Mouse (Mus musculus): ENCODE measurements around the gene Cmtm6. TPM values are rescaled to one million over a fixed set of nuclear protein-coding genes. Genes with fewer than 3 reads are reported as not detected.

The Cmtm6 gene
- polyA plus RNA-seq, 1 experiment from 2014 or later = 23.2 TPM

GRCm38 (mm10) chr9:114775272-114775671, 44.4 kb downstream of the Cmtm6 start:
- peak; percentile 59 for ATAC-seq
- H3K27ac ChIP-seq (ENCODE audit: low read length) = no peak overlapping the region
- H3K4me3 ChIP-seq (replicated peaks; ENCODE audit: low read length) = no peak overlapping the region
- WGBS = 68% methylated on average over 4 of the region's 4 CpGs
- H3K4me2 ChIP-seq (ENCODE audit: low read length) = no peak overlapping the region
- no peak overlapping the region for H3K9ac ChIP-seq (replicated peaks; ENCODE audit: low read depth, low read length)
- H3K27me3 ChIP-seq (replicated peaks; ENCODE audit: control insufficient read depth, insufficient read depth, low read length) = no peaks in the 10 kb centered on the region
- 0 out of 2 replicates have a peak, but pooled peaks cover 2% of the 10 kb centered on the region for H3K4me1 ChIP-seq (replicated peaks; ENCODE audit: control insufficient read depth, insufficient read depth, low read length)
- H3K36me3 ChIP-seq (ENCODE audit: control insufficient read depth, insufficient read depth) = no peaks in the 10 kb centered on the region
- no peaks in the 10 kb centered on the region; the same call in 1 of the 2 replicates for H3K9me3 ChIP-seq (ENCODE audit: control insufficient read depth, low read length)

- Histone ChIP-seq H3K9ac (replicated peaks; ENCODE audit: low read depth, low read length) (no peak overlapping the region), H3K4me2 (ENCODE audit: low read length) (no peak overlapping the region), H3K4me3 (replicated peaks; ENCODE audit: low read length) (no peak overlapping the region), H3K4me1 (replicated peaks; ENCODE audit: control insufficient read depth, insufficient read depth, low read length) (peaks cover 11% of the 10 kb centered on the region), H3K36me3 (ENCODE audit: control insufficient read depth, insufficient read depth) (no peaks in the 10 kb centered on the region), H3K9me3 (ENCODE audit: control insufficient read depth, low read length) (no peaks in the 10 kb centered on the region; the same call in 1 of the 2 replicates), H3K27ac (ENCODE audit: low read length) (no peak overlapping the region), H3K27me3 (replicated peaks; ENCODE audit: control insufficient read depth, insufficient read depth, low read length) (no peaks in the 10 kb centered on the region)
- WGBS = 91% methylated on average over 3 of the region's 3 CpGs
- ATAC-seq = no peak
These were observed 45.4 kb downstream of the Cmtm6 start for GRCm38 (mm10) chr9:114776361-114776760.

- H3K9ac ChIP-seq (replicated peaks; ENCODE audit: low read depth, low read length) = no peak overlapping the region
- ATAC-seq = no peak
- H3K4me2 ChIP-seq (ENCODE audit: low read length) = no peak overlapping the region
- no peak overlapping the region for H3K4me3 ChIP-seq (replicated peaks; ENCODE audit: low read length)
- no peaks in the 10 kb centered on the region for H3K9me3 ChIP-seq (ENCODE audit: control insufficient read depth, low read length)
- H3K27ac ChIP-seq (ENCODE audit: low read length) = no peak overlapping the region
- H3K27me3 ChIP-seq (replicated peaks; ENCODE audit: control insufficient read depth, insufficient read depth, low read length) = no peaks in the 10 kb centered on the region
- no peaks in the 10 kb centered on the region for H3K36me3 ChIP-seq (ENCODE audit: control insufficient read depth, insufficient read depth)
- 84% methylated on average over 6 of the region's 6 CpGs for WGBS
- H3K4me1 ChIP-seq (replicated peaks; ENCODE audit: control insufficient read depth, insufficient read depth, low read length) = peaks cover 17% of the 10 kb centered on the region
These were observed 46.5 kb downstream of the Cmtm6 start for GRCm38 (mm10) chr9:114777178-114778046.

GRCm38 (mm10) chr9:114778047-114778390, 47.1 kb downstream of the Cmtm6 start:
- H3K4me1 ChIP-seq (replicated peaks; ENCODE audit: control insufficient read depth, insufficient read depth, low read length) = peaks cover 17% of the 10 kb centered on the region
- H3K4me2 ChIP-seq (ENCODE audit: low read length) = no peak overlapping the region
- no peak overlapping the region for H3K4me3 ChIP-seq (replicated peaks; ENCODE audit: low read length)
- 87% methylated on average over 7 of the region's 7 CpGs for WGBS
- H3K9me3 ChIP-seq (ENCODE audit: control insufficient read depth, low read length) = no peaks in the 10 kb centered on the region
- H3K36me3 ChIP-seq (ENCODE audit: control insufficient read depth, insufficient read depth) = no peaks in the 10 kb centered on the region
- no peak for ATAC-seq
- H3K9ac ChIP-seq (replicated peaks; ENCODE audit: low read depth, low read length) = no peak overlapping the region
- H3K27me3 ChIP-seq (replicated peaks; ENCODE audit: control insufficient read depth, insufficient read depth, low read length) = no peaks in the 10 kb centered on the region
- no peak overlapping the region for H3K27ac ChIP-seq (ENCODE audit: low read length)

- no peaks in the 10 kb centered on the region for H3K27me3 ChIP-seq (replicated peaks; ENCODE audit: control insufficient read depth, insufficient read depth, low read length)
- no peak for ATAC-seq
- no peaks in the 10 kb centered on the region for H3K9me3 ChIP-seq (ENCODE audit: control insufficient read depth, low read length)
- H3K9ac ChIP-seq (replicated peaks; ENCODE audit: low read depth, low read length) = no peak overlapping the region
- H3K36me3 ChIP-seq (ENCODE audit: control insufficient read depth, insufficient read depth) = no peaks in the 10 kb centered on the region
- H3K4me1 ChIP-seq (replicated peaks; ENCODE audit: control insufficient read depth, insufficient read depth, low read length) = peaks cover 17% of the 10 kb centered on the region
- no peak overlapping the region for H3K4me3 ChIP-seq (replicated peaks; ENCODE audit: low read length)
- H3K27ac ChIP-seq (ENCODE audit: low read length) = no peak overlapping the region
- 88% methylated on average over 7 of the region's 7 CpGs for WGBS
- no peak overlapping the region for H3K4me2 ChIP-seq (ENCODE audit: low read length)
These were observed 48.0 kb downstream of the Cmtm6 start for GRCm38 (mm10) chr9:114778877-114779276.

- H3K4me3 ChIP-seq (replicated peaks; ENCODE audit: low read length) = peak overlapping the region; percentile 54
These were observed 49.2 kb downstream of the Cmtm6 start for GRCm38 (mm10) chr9:114779984-114780745.

GRCm38 (mm10) chr9:114780746-114781525, 50.0 kb downstream of the Cmtm6 start:
- Histone ChIP-seq H3K4me1 (replicated peaks; ENCODE audit: control insufficient read depth, insufficient read depth, low read length) (peaks cover 14% of the 10 kb centered on the region), H3K27me3 (replicated peaks; ENCODE audit: control insufficient read depth, insufficient read depth, low read length) (no peaks in the 10 kb centered on the region), H3K9me3 (ENCODE audit: control insufficient read depth, low read length) (no peaks in the 10 kb centered on the region), H3K4me2 (ENCODE audit: low read length) (peak overlapping the region; percentile 88), H3K4me3 (replicated peaks; ENCODE audit: low read length) (peak overlapping the region; percentile 54), H3K36me3 (ENCODE audit: control insufficient read depth, insufficient read depth) (no peaks in the 10 kb centered on the region), H3K9ac (replicated peaks; ENCODE audit: low read depth, low read length) (peak overlapping the region; percentile 55), H3K27ac (ENCODE audit: low read length) (no peak overlapping the region)
- 1% methylated on average over 37 of the region's 38 CpGs for WGBS
- ATAC-seq = peak; percentile 60

More at GRCm38 (mm10) chr9:114779984-114780745, 49.2 kb downstream of the Cmtm6 start:
- WGBS = 37% methylated on average over 23 of the region's 23 CpGs
- no peak for ATAC-seq
- Histone ChIP-seq H3K27me3 (replicated peaks; ENCODE audit: control insufficient read depth, insufficient read depth, low read length) (no peaks in the 10 kb centered on the region), H3K36me3 (ENCODE audit: control insufficient read depth, insufficient read depth) (no peaks in the 10 kb centered on the region), H3K4me1 (replicated peaks; ENCODE audit: control insufficient read depth, insufficient read depth, low read length) (peaks cover 16% of the 10 kb centered on the region), H3K9ac (replicated peaks; ENCODE audit: low read depth, low read length) (peak overlapping the region; percentile 55), H3K4me2 (ENCODE audit: low read length) (peak overlapping the region; percentile 88), H3K9me3 (ENCODE audit: control insufficient read depth, low read length) (no peaks in the 10 kb centered on the region), H3K27ac (ENCODE audit: low read length) (no peak overlapping the region)

- Histone ChIP-seq H3K4me2 (ENCODE audit: low read length) (peak within 1 kb of the TSS; percentile 88), H3K27ac (ENCODE audit: low read length) (no peak within 1 kb of the TSS), H3K9ac (replicated peaks; ENCODE audit: low read depth, low read length) (peak within 1 kb of the TSS; percentile 55), H3K27me3 (replicated peaks; ENCODE audit: control insufficient read depth, insufficient read depth, low read length) (no peaks in the 10 kb centered on the region), H3K9me3 (ENCODE audit: control insufficient read depth, low read length) (no peaks in the 10 kb centered on the region), H3K4me3 (replicated peaks; ENCODE audit: low read length) (peak within 1 kb of the TSS; percentile 54), H3K36me3 (ENCODE audit: control insufficient read depth, insufficient read depth) (no peaks in the 10 kb centered on the region), H3K4me1 (replicated peaks; ENCODE audit: control insufficient read depth, insufficient read depth, low read length) (peaks cover 14% of the 10 kb centered on the region)
- 2% methylated on average over 54 of the region's 54 CpGs for WGBS
- ATAC-seq = peak; percentile 74
These were observed 50.8 kb downstream of the Cmtm6 start, which contains the start of gene Cmtm7 for GRCm38 (mm10) chr9:114781526-114782212. Gene Cmtm7 (minus strand): TSS chr9:114781856.
